Comparison of ENCODE assay signal across 11 mouse cellular contexts in the genomic region with DNA sequence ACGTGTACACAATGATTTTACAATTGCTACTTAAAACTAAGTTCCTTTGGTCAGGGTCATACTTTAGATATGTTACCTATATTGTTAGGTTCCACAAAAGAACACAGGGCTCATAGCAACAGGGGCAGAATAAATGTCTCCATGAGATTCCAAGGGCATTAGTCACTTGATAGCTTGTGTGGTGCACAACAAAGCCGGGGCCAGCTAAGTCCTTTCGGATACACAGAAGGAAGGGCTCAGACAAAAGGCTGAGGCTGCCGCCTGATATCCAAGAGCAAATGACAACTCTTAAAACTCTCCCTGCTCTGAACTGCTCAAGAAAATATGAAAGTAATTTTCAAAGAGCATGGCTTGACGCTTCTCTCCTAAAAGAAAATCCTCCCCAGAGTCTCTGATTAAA.
DNase-seq lines count a peak whose midpoint lies in the region; ATAC-seq and TF ChIP-seq lines count a peak whose summit lies in the region.
"Had no signal": no experiment of that assay in that cellular context is flagged by ENCODE, and none has a peak within 500 bp of the region (broad histone marks: within the 10 kb centered on the region; RNA-seq: fewer than 3 reads in every experiment).

No protein-coding gene starts in this region.

- TF ChIP-seq CTCF in hindbrain, postnatal 0 days (IDR thresholded peaks at IDR 0.05; ENCODE audit: low read depth), result no peak

- ATAC-seq in hindbrain, postnatal 0 days, result no peak
- no peak for ATAC-seq in forebrain, embryonic 12.5 days (ENCODE audit: low FRiP score)

- H3K9ac ChIP-seq in hindbrain, postnatal 0 days (replicated peaks; ENCODE audit: low read length), result no peak overlapping the region
- H3K9ac ChIP-seq in forebrain, embryonic 12.5 days, result no peak overlapping the region
- H3K9ac ChIP-seq: embryonic facial prominence, embryonic 15.5 days had no signal

- peaks cover 83% of the 10 kb centered on the region for H3K4me1 ChIP-seq in hindbrain, embryonic 10.5 days (replicated peaks)
- peaks cover 21% of the 10 kb centered on the region for H3K4me1 ChIP-seq in hindbrain, postnatal 0 days (ENCODE audit: insufficient read depth, low read length)
- peaks cover 51% of the 10 kb centered on the region for H3K4me1 ChIP-seq in forebrain, embryonic 12.5 days

- H3K36me3 ChIP-seq in hindbrain, embryonic 10.5 days, result no peaks in the 10 kb centered on the region
- H3K36me3 ChIP-seq in hindbrain, postnatal 0 days (ENCODE audit: insufficient read depth, low read length), result no peaks in the 10 kb centered on the region
- no peaks in the 10 kb centered on the region for H3K36me3 ChIP-seq in forebrain, embryonic 12.5 days (replicated peaks)
- H3K36me3 ChIP-seq: embryonic facial prominence, embryonic 15.5 days; heart, embryonic 12.5 days had no signal

- H3K27ac ChIP-seq in hindbrain, embryonic 10.5 days, result peak overlapping the region; percentile 86
- no peak overlapping the region for H3K27ac ChIP-seq in hindbrain, postnatal 0 days
- H3K27ac ChIP-seq in forebrain, embryonic 12.5 days, result no peak overlapping the region; the same call in 1 of the 2 replicates
- H3K27ac ChIP-seq: embryonic facial prominence, embryonic 15.5 days had no signal

- intact Hi-C loops in left cerebral cortex, postnatal 10 days (cut with DNase I), result no loop called here

- H3K9me3 ChIP-seq in hindbrain, embryonic 10.5 days, result no peaks in the 10 kb centered on the region
- no peaks in the 10 kb centered on the region for H3K9me3 ChIP-seq in hindbrain, postnatal 0 days (ENCODE audit: low read length)
- no peaks in the 10 kb centered on the region for H3K9me3 ChIP-seq in forebrain, embryonic 12.5 days
- H3K9me3 ChIP-seq: embryonic facial prominence, embryonic 15.5 days; heart, embryonic 12.5 days; megakaryocyte, embryonic 14.5 days had no signal

- peak; percentile 62 for DNase-seq in hindbrain, embryonic 10.5 days (ENCODE audit: low spot score)
- DNase-seq in hindbrain, postnatal 0 days (ENCODE audit: low spot score), result no peak
- peak; percentile 84 for DNase-seq in 3T3-L1 (ENCODE audit: low read depth, low spot score)
- peak; percentile 78 for DNase-seq in Muller cell, postnatal 12 days (ENCODE audit: inconsistent ontology term)
- no peak for DNase-seq in kidney, adult 11 months
- DNase-seq in left cerebral cortex, postnatal 10 days (ENCODE audit: extremely low spot score in 1 of 2, low spot score in 2 of 2), result no peak
- DNase-seq in layer of hippocampus, adult 11-12 months (ENCODE audit: low spot score), result no peak

- 13% methylated on average over 5 of the region's 5 CpGs for WGBS in hindbrain, embryonic 10.5 days
- WGBS in hindbrain, postnatal 0 days, result 32% methylated on average over 5 of the region's 5 CpGs
- WGBS in forebrain, embryonic 12.5 days, result 5% methylated on average over 5 of the region's 5 CpGs

- peaks cover 34% of the 10 kb centered on the region for H3K27me3 ChIP-seq in hindbrain, embryonic 10.5 days (ENCODE audit: insufficient read depth, poor library complexity, severe bottlenecking)
- no peaks in the 10 kb centered on the region for H3K27me3 ChIP-seq in hindbrain, postnatal 0 days (ENCODE audit: insufficient read depth, low read length)
- peaks cover 34% of the 10 kb centered on the region for H3K27me3 ChIP-seq in forebrain, embryonic 12.5 days
- H3K27me3 ChIP-seq: heart, embryonic 12.5 days had no signal

- no peak overlapping the region for H3K4me2 ChIP-seq in hindbrain, postnatal 0 days (ENCODE audit: low read depth, low read length)
- H3K4me2 ChIP-seq in forebrain, embryonic 12.5 days, result peak overlapping the region; percentile 15
- H3K4me2 ChIP-seq: embryonic facial prominence, embryonic 15.5 days had no signal

- H3K4me3 ChIP-seq in hindbrain, embryonic 10.5 days, result peak overlapping the region; percentile 22; the same call in 1 of the 2 replicates
- H3K4me3 ChIP-seq in hindbrain, postnatal 0 days (ENCODE audit: low read length), result no peak overlapping the region
- no peak overlapping the region for H3K4me3 ChIP-seq in forebrain, embryonic 12.5 days (replicated peaks)
- H3K4me3 ChIP-seq: embryonic facial prominence, embryonic 15.5 days; megakaryocyte, embryonic 14.5 days had no signal

Comparison
In these comparisons a context has a peak if more than half of its experiments do, and no peak if none do; other contexts are left out.
1. DNase-seq: peak in hindbrain, embryonic 10.5 days (single experiment), 3T3-L1 (single experiment) and Muller cell, postnatal 12 days (single experiment); none in hindbrain, postnatal 0 days (single experiment), kidney, adult 11 months (single experiment), left cerebral cortex, postnatal 10 days (0 of 2) and layer of hippocampus, adult 11-12 months (single experiment).